Mouse (Mus musculus) midbrain, embryonic 15.5 days (tissue): ENCODE results near the gene Cfap77. TPM values are rescaled to one million over a fixed set of nuclear protein-coding genes. Genes with fewer than 3 reads are reported as not detected.
A peak's percentile ranks its signal among the peaks of the same experiment; 100 is the strongest.

Experiments used
- ATAC-seq: fragments of 200-750 bp; cut with Nextera tagmentation; replicated peaks from 2 replicates; pipeline ENCODE4 v1.8.0; 2017; ENCODE audit warnings: moderate TSS enrichment
- H3K27ac ChIP-seq: fragments of 300-500 bp; sonication (generic); 2 replicates; pipeline ENCODE4 v1.5.1; 2015; ENCODE audit warnings: mild to moderate bottlenecking, inconsistent platforms
- H3K27me3 ChIP-seq: fragments of 300-500 bp; sonication (generic); replicated peaks from 2 replicates; pipeline ENCODE4 v1.6.1; 2015; ENCODE audit warnings: inconsistent platforms
- H3K36me3 ChIP-seq: fragments of 300-500 bp; sonication (generic); replicated peaks from 2 replicates; pipeline ENCODE4 v1.6.1; 2015; ENCODE audit warnings: inconsistent platforms
- H3K4me1 ChIP-seq: fragments of 300-500 bp; sonication (generic); 2 replicates; pipeline ENCODE4 v1.6.1; 2015; ENCODE audit warnings: inconsistent platforms
- H3K4me2 ChIP-seq: fragments of 300-500 bp; sonication (generic); 2 replicates; pipeline ENCODE4 v1.6.1; 2015; ENCODE audit warnings: inconsistent platforms, mild to moderate bottlenecking, moderate library complexity
- H3K4me3 ChIP-seq: fragments of 300-500 bp; sonication (generic); 2 replicates; pipeline ENCODE4 v1.5.1; 2015; ENCODE audit warnings: mild to moderate bottlenecking, inconsistent platforms
- H3K9ac ChIP-seq: fragments of 300-500 bp; sonication (generic); 2 replicates; pipeline ENCODE4 v1.6.1; 2015; ENCODE audit warnings: mild to moderate bottlenecking, inconsistent platforms
- H3K9me3 ChIP-seq: fragments of 300-500 bp; sonication (generic); 2 replicates; pipeline ENCODE4 v1.6.1; 2016; ENCODE audit warnings: inconsistent platforms
- WGBS: fragments of 180-500 bp; shearing (Covaris S2); methylation state at CpG from one replicate; pipeline ENCODE4 v1.1.7; 2015; ENCODE audit warnings: mixed read lengths; 5-methylcytosine and 5-hydroxymethylcytosine counted together
- polyA plus RNA-seq: library from polyadenylated mRNA; unstranded; fragments of >200 nt; fragmentation: Nextera tagmentation; extraction: Ambion mirVana; gene quantifications from 2 replicates; pipeline ENCODE4 v1.2.1, GENCODE M21; 2015

Gene Cfap77
- polyA plus RNA-seq, 1 experiment from 2014 or later: 1.3 TPM

- no peak overlapping the region for H3K4me2 ChIP-seq
- H3K9me3 ChIP-seq: no peaks in the 10 kb centered on the region
- no peak overlapping the region for H3K9ac ChIP-seq
- H3K27me3 ChIP-seq: peaks cover 25% of the 10 kb centered on the region; the same call in 1 of the 2 replicates
- H3K4me1 ChIP-seq: peaks cover 35% of the 10 kb centered on the region
- peak overlapping the region; percentile 66 for H3K27ac ChIP-seq
- no peak for ATAC-seq
- H3K36me3 ChIP-seq: no peaks in the 10 kb centered on the region
- no peak overlapping the region for H3K4me3 ChIP-seq
- WGBS: 15% methylated on average over 8 of the region's 8 CpGs
Observed at GRCm38 (mm10) chr2:29041477-29041768, 13.4 kb downstream of the Cfap77 start.

GRCm38 (mm10) chr2:29040594-29041476 is 14.0 kb downstream of the Cfap77 start:
- 6% methylated on average over 18 of the region's 18 CpGs for WGBS
- Histone ChIP-seq H3K9me3 (no peaks in the 10 kb centered on the region), H3K36me3 (no peaks in the 10 kb centered on the region), H3K4me1 (peaks cover 29% of the 10 kb centered on the region), H3K4me3 (no peak overlapping the region), H3K9ac (no peak overlapping the region), H3K27ac (peak overlapping the region; percentile 66), H3K27me3 (peaks cover 26% of the 10 kb centered on the region; the same call in 1 of the 2 replicates), H3K4me2 (no peak overlapping the region)
- peak; percentile 33; the same call in 1 of the 2 replicates for ATAC-seq

GRCm38 (mm10) chr2:29039741-29040140 is 15.1 kb downstream of the Cfap77 start:
- Histone ChIP-seq H3K27me3 (peaks cover 28% of the 10 kb centered on the region; the same call in 1 of the 2 replicates), H3K9ac (no peak overlapping the region), H3K4me1 (peaks cover 24% of the 10 kb centered on the region), H3K27ac (peak overlapping the region; percentile 66; the same call in 1 of the 2 replicates), H3K4me2 (no peak overlapping the region), H3K9me3 (no peaks in the 10 kb centered on the region), H3K4me3 (no peak overlapping the region), H3K36me3 (no peaks in the 10 kb centered on the region)
- WGBS: 26% methylated on average over 5 of the region's 5 CpGs
- ATAC-seq: no peak

GRCm38 (mm10) chr2:29035698-29036097 is 19.2 kb downstream of the Cfap77 start:
- Histone ChIP-seq H3K9ac (no peak overlapping the region), H3K36me3 (no peaks in the 10 kb centered on the region), H3K4me1 (peaks cover 22% of the 10 kb centered on the region), H3K4me2 (no peak overlapping the region), H3K4me3 (no peak overlapping the region), H3K9me3 (no peaks in the 10 kb centered on the region), H3K27me3 (0 out of 2 replicates have a peak, but pooled peaks cover 18% of the 10 kb centered on the region), H3K27ac (no peak overlapping the region)
- 53% methylated on average over 8 of the region's 8 CpGs for WGBS
- ATAC-seq: no peak

- Histone ChIP-seq H3K27ac (no peak overlapping the region), H3K9me3 (no peaks in the 10 kb centered on the region), H3K4me1 (peaks cover 21% of the 10 kb centered on the region), H3K9ac (no peak overlapping the region), H3K36me3 (no peaks in the 10 kb centered on the region), H3K4me2 (no peak overlapping the region), H3K4me3 (no peak overlapping the region), H3K27me3 (0 out of 2 replicates have a peak, but pooled peaks cover 18% of the 10 kb centered on the region)
- ATAC-seq: no peak
- 31% methylated on average over 20 of the region's 20 CpGs for WGBS
Observed at GRCm38 (mm10) chr2:29034542-29035475, 20.1 kb downstream of the Cfap77 start.

GRCm38 (mm10) chr2:29031951-29032350 is 22.9 kb downstream of the Cfap77 start:
- Histone ChIP-seq H3K27ac (no peak overlapping the region), H3K4me2 (no peak overlapping the region), H3K36me3 (no peaks in the 10 kb centered on the region), H3K9ac (no peak overlapping the region), H3K9me3 (no peaks in the 10 kb centered on the region), H3K4me1 (peaks cover 20% of the 10 kb centered on the region), H3K27me3 (0 out of 2 replicates have a peak, but pooled peaks cover 13% of the 10 kb centered on the region), H3K4me3 (no peak overlapping the region)
- 90% methylated on average over 4 of the region's 4 CpGs for WGBS
- no peak for ATAC-seq

- peak overlapping the region; percentile 47 for H3K27ac ChIP-seq
- H3K27me3 ChIP-seq: 0 out of 2 replicates have a peak, but pooled peaks cover 8% of the 10 kb centered on the region
- H3K4me2 ChIP-seq: peak overlapping the region; percentile 22; the same call in 1 of the 2 replicates
- no peaks in the 10 kb centered on the region for H3K9me3 ChIP-seq
- WGBS: 30% methylated on average over 20 of the region's 20 CpGs
- no peak overlapping the region for H3K9ac ChIP-seq
- H3K4me1 ChIP-seq: peaks cover 20% of the 10 kb centered on the region
- H3K36me3 ChIP-seq: no peaks in the 10 kb centered on the region
- no peak overlapping the region for H3K4me3 ChIP-seq
- ATAC-seq: peak; percentile 75
Observed at GRCm38 (mm10) chr2:29030048-29030734, 24.7 kb downstream of the Cfap77 start.

GRCm38 (mm10) chr2:29025284-29025683 is 29.6 kb downstream of the Cfap77 start:
- 79% methylated on average over 5 of the region's 5 CpGs for WGBS
- H3K27ac ChIP-seq: no peak overlapping the region
- no peak overlapping the region for H3K9ac ChIP-seq
- H3K4me2 ChIP-seq: no peak overlapping the region
- no peaks in the 10 kb centered on the region for H3K27me3 ChIP-seq
- H3K4me3 ChIP-seq: no peak overlapping the region
- H3K36me3 ChIP-seq: no peaks in the 10 kb centered on the region
- ATAC-seq: no peak
- H3K9me3 ChIP-seq: no peaks in the 10 kb centered on the region
- H3K4me1 ChIP-seq: peaks cover 5% of the 10 kb centered on the region

GRCm38 (mm10) chr2:29023001-29023400 is 31.9 kb downstream of the Cfap77 start:
- Histone ChIP-seq H3K36me3 (no peaks in the 10 kb centered on the region), H3K27ac (no peak overlapping the region), H3K4me1 (no peaks in the 10 kb centered on the region), H3K9me3 (no peaks in the 10 kb centered on the region), H3K27me3 (no peaks in the 10 kb centered on the region), H3K4me2 (no peak overlapping the region), H3K4me3 (no peak overlapping the region), H3K9ac (no peak overlapping the region)
- 95% methylated on average over 7 of the region's 7 CpGs for WGBS
- no peak for ATAC-seq

GRCm38 (mm10) chr2:29021025-29021424 is 33.8 kb downstream of the Cfap77 start:
- ATAC-seq: no peak
- 58% methylated on average over 17 of the region's 17 CpGs for WGBS
- H3K36me3 ChIP-seq: no peaks in the 10 kb centered on the region

GRCm38 (mm10) chr2:29018680-29019079 is 36.2 kb downstream of the Cfap77 start:
- Histone ChIP-seq H3K4me3 (no peak overlapping the region), H3K4me1 (peaks cover 14% of the 10 kb centered on the region), H3K9me3 (no peaks in the 10 kb centered on the region), H3K4me2 (no peak overlapping the region), H3K9ac (no peak overlapping the region), H3K36me3 (no peaks in the 10 kb centered on the region), H3K27ac (no peak overlapping the region), H3K27me3 (no peaks in the 10 kb centered on the region; the same call in 1 of the 2 replicates)
- WGBS: 36% methylated on average over 5 of the region's 5 CpGs
- no peak for ATAC-seq

More at GRCm38 (mm10) chr2:29021025-29021424, 33.8 kb downstream of the Cfap77 start:
- H3K9me3 ChIP-seq: no peaks in the 10 kb centered on the region
- H3K4me3 ChIP-seq: no peak overlapping the region
- H3K27ac ChIP-seq: peak overlapping the region; percentile 10; the same call in 1 of the 2 replicates
- no peak overlapping the region for H3K4me2 ChIP-seq
- peaks cover 14% of the 10 kb centered on the region for H3K4me1 ChIP-seq
- no peaks in the 10 kb centered on the region for H3K27me3 ChIP-seq
- no peak overlapping the region for H3K9ac ChIP-seq
